Mouse (Mus musculus) limb, embryonic 14.5 days (tissue): Measurements from ENCODE around the gene Lypd4. TPM values are rescaled to one million over a fixed set of nuclear protein-coding genes. Genes with fewer than 3 reads are reported as not detected.

Source experiments
- ATAC-seq: fragments of 200-750 bp; cut with Nextera tagmentation; 2 replicates; pipeline ENCODE4 v1.8.0; 2017; ENCODE audit warnings: low read depth, moderate number of reproducible peaks, moderate TSS enrichment; ENCODE audit not compliant: low FRiP score
- DNase-seq: peaks from one replicate; pipeline ENCODE4 v3.0.0-alpha.2; 2015; ENCODE audit warnings: low spot score
- H3K27ac ChIP-seq: fragments of 300-500 bp; sonication (generic); replicated peaks from 2 replicates; pipeline ENCODE4 v1.5.1; 2014; ENCODE audit warnings: low read depth, mild to moderate bottlenecking, low read length, moderate library complexity, mixed read lengths
- H3K27me3 ChIP-seq: fragments of 300-500 bp; sonication (generic); 2 replicates; pipeline ENCODE4 v1.6.1; 2014; ENCODE audit warnings: low read length, mixed read lengths; ENCODE audit not compliant: control insufficient read depth, insufficient read depth
- H3K36me3 ChIP-seq: fragments of 300-500 bp; sonication (generic); 2 replicates; pipeline ENCODE4 v1.6.1; 2014; ENCODE audit warnings: mild to moderate bottlenecking, low read length, moderate library complexity, mixed read lengths; ENCODE audit not compliant: control insufficient read depth, insufficient read depth
- H3K4me1 ChIP-seq: fragments of 300-500 bp; sonication (generic); 2 replicates; pipeline ENCODE4 v1.6.1; 2014; ENCODE audit warnings: antibody characterized with exemption, low read length, mixed read lengths; ENCODE audit not compliant: control insufficient read depth, insufficient read depth
- H3K4me2 ChIP-seq: fragments of 300-500 bp; sonication (generic); replicated peaks from 2 replicates; pipeline ENCODE4 v1.6.1; 2014; ENCODE audit warnings: low read depth, mild to moderate bottlenecking, low read length, moderate library complexity; ENCODE audit not compliant: severe bottlenecking
- H3K4me3 ChIP-seq: fragments of 300-500 bp; sonication (generic); replicated peaks from 2 replicates; pipeline ENCODE4 v1.5.1; 2014; ENCODE audit warnings: low read length
- H3K9ac ChIP-seq: fragments of 300-500 bp; sonication (generic); 2 replicates; pipeline ENCODE4 v1.6.1; 2014; ENCODE audit warnings: mild to moderate bottlenecking, low read depth, low read length, moderate library complexity; ENCODE audit not compliant: severe bottlenecking
- H3K9me3 ChIP-seq: fragments of 300-500 bp; sonication (generic); 2 replicates; pipeline ENCODE4 v1.6.1; 2016; ENCODE audit warnings: low read length; ENCODE audit not compliant: control insufficient read depth
- POLR2A ChIP-seq: fragments of 200-500 bp; IDR thresholded peaks from 2 replicates; pipeline ENCODE4 v1.8.0; 2012; ENCODE audit warnings: inconsistent platforms, mild to moderate bottlenecking, moderate library complexity, borderline replicate concordance; ENCODE audit not compliant: insufficient read depth, insufficient read length; ENCODE audit errors: extremely low read depth
- WGBS: fragments of 180-500 bp; shearing (Covaris S2); extraction: QIAGEN DNeasy Blood & Tissue Kit; methylation state at CpG from one replicate; pipeline ENCODE4 v1.1.7; 2014; 5-methylcytosine and 5-hydroxymethylcytosine counted together
- polyA plus RNA-seq, 2 experiments: library from polyadenylated mRNA; depleted of rRNA in 1 of 2; stranded (reverse) in 1 of 2; unstranded in 1 of 2; fragments of >200 nt; fragmentation: Nextera tagmentation in 1 of 2; extraction: Ambion mirVana in 1 of 2; gene quantifications; 2 replicates each; pipeline versions ENCODE4 v1.2.1 to v1.2.3; 2012 to 2014

Gene Lypd4
- polyA plus RNA-seq, 2 experiments = not detected

DNA sequence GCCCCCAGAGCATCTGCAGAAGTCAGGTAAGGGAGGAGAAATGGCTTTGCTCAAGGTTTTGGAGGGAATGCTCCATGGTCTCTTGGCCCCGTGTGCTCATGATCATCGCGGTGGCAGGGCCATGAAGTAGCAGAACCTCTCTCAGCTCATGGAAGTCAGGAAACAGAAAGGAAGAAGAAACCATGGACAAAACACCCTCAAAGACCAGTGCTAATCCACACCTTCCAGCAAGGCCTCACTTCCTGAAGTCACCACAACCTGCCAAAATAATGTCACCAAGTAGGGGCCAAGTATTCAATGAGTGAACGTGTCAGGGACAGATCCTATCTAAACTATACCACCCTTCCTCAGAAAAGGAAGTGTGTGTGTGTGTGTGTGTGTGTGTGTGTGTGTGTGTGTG lies 6.9 kb downstream of the Lypd4 start:
- DNase-seq (no peak), ATAC-seq (no peak)
- WGBS = 84% methylated on average over 4 of the region's 4 CpGs
- no peak overlapping the region for H3K9ac ChIP-seq
- H3K9me3 ChIP-seq = no peaks in the 10 kb centered on the region
- no peak overlapping the region for H3K4me3 ChIP-seq
- H3K4me2 ChIP-seq = no peak overlapping the region
- no peaks in the 10 kb centered on the region for H3K27me3 ChIP-seq
- H3K27ac ChIP-seq = no peak overlapping the region
- H3K4me1 ChIP-seq = no peaks in the 10 kb centered on the region
- TF ChIP-seq POLR2A = no peak
- H3K36me3 ChIP-seq = no peaks in the 10 kb centered on the region

DNA sequence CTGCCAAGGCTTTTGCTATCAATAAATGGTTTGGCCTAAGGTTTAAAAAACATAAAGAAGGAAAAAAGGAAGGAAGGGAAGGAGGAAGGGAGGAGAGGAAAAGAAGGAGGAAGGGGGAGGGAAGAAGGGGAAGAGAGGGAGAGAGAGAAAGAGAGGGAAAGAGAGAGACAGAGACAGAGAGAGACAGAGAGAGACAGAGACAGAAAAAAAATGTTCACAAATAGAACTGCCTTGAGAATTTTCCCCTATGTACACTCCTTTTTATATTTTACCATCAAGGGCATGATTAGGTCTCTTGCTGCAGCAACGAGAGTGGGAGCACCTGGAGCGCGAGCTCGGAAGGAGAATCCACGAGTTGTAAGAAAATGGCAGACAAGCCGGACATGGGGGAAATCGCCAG lies 7.8 kb downstream of the Lypd4 start, which contains the start of gene Gm9844:
Gm9844 (plus strand) TSS at position 301 of the 400 bp plus-strand sequence.
- H3K4me1 ChIP-seq = no peaks in the 10 kb centered on the region
- H3K9ac ChIP-seq = no peak within 1 kb of the TSS
- no peak for DNase-seq
- H3K4me3 ChIP-seq = no peak within 1 kb of the TSS
- H3K4me2 ChIP-seq = no peak within 1 kb of the TSS
- no peak within 1 kb of the TSS for H3K27ac ChIP-seq
- no peak for TF ChIP-seq POLR2A
- no peak for ATAC-seq
- H3K27me3 ChIP-seq = no peaks in the 10 kb centered on the region
- H3K9me3 ChIP-seq = no peaks in the 10 kb centered on the region
- no peaks in the 10 kb centered on the region for H3K36me3 ChIP-seq
- 87% methylated on average over 7 of the region's 7 CpGs for WGBS

DNA sequence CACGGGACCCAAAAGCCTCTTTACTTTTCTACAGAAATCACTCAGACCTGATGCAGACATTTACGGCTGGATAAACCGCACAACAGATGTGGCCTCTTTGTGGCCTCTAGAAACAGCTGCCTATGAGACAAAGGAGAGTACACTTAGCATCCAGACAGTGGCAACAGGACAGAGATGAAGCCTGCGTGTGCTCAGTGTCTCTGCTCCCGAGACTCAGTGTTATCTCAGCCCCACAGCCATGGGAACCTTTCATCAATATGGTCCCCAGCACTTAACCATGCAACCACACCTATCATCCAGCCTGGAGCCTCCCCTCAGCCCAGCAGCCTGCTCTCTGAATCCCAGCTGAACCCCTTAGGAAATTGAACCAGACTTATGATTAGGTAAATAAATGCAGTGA lies 10.5 kb downstream of the Lypd4 start:
- Histone ChIP-seq H3K27ac (no peak overlapping the region), H3K4me3 (no peak overlapping the region), H3K4me2 (no peak overlapping the region), H3K9me3 (no peaks in the 10 kb centered on the region), H3K9ac (no peak overlapping the region), H3K36me3 (no peaks in the 10 kb centered on the region), H3K27me3 (no peaks in the 10 kb centered on the region), H3K4me1 (no peaks in the 10 kb centered on the region)
- WGBS = 57% methylated on average over 5 of the region's 5 CpGs
- DNase-seq = no peak
- no peak for TF ChIP-seq POLR2A
- no peak for ATAC-seq

DNA sequence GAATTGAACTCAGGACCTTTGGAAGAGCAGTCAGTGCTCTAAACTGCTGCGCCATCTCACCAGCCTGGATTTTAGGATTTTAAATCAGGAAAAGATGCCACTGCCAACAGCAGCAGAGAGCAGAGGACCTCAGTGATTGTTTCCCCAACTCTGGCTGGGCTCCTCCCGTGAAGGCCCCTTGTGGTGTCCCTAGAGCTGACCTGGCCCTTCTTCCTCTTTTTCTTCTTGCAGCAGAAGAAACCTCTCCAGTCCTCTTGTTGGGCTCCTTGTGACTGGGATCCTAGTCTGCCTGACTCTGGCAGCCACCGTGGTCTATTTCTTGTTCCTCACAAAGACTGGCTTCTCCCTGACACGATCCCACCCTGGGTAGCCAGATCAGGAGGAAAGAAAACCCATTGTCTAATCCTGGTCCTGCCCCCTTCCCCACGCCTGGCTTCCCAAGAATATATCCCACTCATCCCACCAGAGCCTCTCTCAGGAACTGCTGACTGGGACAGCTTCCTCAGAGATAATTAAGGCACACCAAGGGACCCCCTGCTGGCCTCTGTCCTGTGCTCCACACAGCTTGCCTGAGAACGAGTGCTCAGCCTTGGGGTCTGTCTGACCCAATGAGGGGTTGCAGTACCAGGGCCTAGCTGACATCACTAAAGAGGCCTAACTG lies 13.2 kb downstream of the Lypd4 start:
- Histone ChIP-seq H3K9ac (no peak overlapping the region), H3K36me3 (no peaks in the 10 kb centered on the region), H3K27me3 (no peaks in the 10 kb centered on the region), H3K27ac (no peak overlapping the region), H3K4me2 (no peak overlapping the region), H3K4me3 (no peak overlapping the region), H3K9me3 (no peaks in the 10 kb centered on the region), H3K4me1 (no peaks in the 10 kb centered on the region)
- ATAC-seq = no peak
- DNase-seq = no peak
- 54% methylated on average over 5 of the region's 6 CpGs for WGBS
- no peak for TF ChIP-seq POLR2A

DNA sequence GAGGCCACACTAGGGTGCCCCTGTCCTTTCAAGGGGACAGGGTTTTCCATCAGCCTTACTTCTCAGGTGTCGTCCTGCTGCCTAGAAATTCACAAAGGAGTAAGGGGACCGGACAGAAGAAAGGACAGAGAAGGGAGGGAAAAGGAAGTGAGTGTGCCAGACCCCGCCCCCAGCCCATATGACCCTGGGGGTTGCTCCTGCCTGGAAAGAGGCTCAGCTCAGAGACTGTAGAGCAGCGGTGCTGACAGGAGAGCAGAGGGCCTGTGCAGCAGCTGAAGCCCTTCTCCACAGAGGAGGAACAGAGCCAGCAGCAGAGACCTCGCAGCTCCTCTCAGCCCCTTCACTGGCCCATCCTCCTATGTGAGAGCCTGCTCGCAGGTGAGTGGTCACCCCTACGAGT lies 16.0 kb downstream of the Lypd4 start:
- no peak for ATAC-seq
- Histone ChIP-seq H3K4me2 (no peak overlapping the region), H3K27ac (no peak overlapping the region), H3K9ac (no peak overlapping the region), H3K27me3 (no peaks in the 10 kb centered on the region), H3K4me1 (no peaks in the 10 kb centered on the region), H3K9me3 (no peaks in the 10 kb centered on the region), H3K4me3 (no peak overlapping the region), H3K36me3 (no peaks in the 10 kb centered on the region)
- TF ChIP-seq POLR2A = no peak
- no peak for DNase-seq
- whole genome bisulfite sequencing = 37% methylated on average over 7 of the region's 7 CpGs

DNA sequence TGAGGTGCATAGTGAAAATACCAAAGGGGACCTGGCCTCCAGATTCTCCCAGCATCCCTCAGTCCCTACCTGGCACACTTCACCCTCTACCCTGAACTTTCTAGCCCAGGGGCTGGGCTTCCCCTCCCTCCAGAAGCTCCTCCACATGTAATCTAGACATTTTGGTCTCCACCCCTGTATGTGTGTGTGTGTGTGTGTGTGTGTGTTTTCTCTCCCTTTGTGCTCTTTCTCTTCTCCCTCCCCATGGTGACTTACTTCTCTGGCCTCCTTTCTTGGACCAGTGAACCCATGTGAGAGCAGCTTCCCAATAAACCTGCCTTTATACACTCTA lies 16.5 kb downstream of the Lypd4 start:
- no peak overlapping the region for H3K9ac ChIP-seq
- H3K9me3 ChIP-seq = no peaks in the 10 kb centered on the region
- no peak overlapping the region for H3K4me2 ChIP-seq
- no peaks in the 10 kb centered on the region for H3K36me3 ChIP-seq
- DNase-seq (no peak), ATAC-seq (no peak)
- no peak for TF ChIP-seq POLR2A
- H3K4me1 ChIP-seq = no peaks in the 10 kb centered on the region
- H3K27ac ChIP-seq = no peak overlapping the region
- no peaks in the 10 kb centered on the region for H3K27me3 ChIP-seq
- H3K4me3 ChIP-seq = no peak overlapping the region
